26 mouse cellular contexts compared by ENCODE assay signal in the genomic region with DNA sequence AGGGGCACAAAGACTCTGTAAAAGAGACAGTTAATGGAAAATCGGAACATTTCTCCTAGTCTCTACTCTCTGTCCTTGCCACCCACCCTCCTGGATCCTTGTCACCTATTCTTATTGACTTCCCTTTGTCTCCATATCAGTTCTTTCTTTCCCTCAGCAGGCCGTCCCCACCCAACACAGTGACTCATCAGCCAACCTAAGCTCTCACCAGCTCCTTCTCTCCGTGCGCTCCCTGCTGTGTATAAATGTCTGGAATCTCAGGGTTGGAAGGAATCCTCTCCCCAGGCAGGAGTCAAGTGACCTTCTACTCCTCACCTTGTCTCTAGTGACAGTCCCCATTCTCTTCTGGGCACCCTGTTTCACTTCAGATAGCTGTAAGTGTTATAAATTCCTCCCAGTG. TPM values are rescaled to one million over a fixed set of nuclear protein-coding genes. Genes with fewer than 3 reads are reported as not detected.
DNase-seq lines count a peak whose midpoint lies in the region; ATAC-seq and TF ChIP-seq lines count a peak whose summit lies in the region.
"Had no signal": no experiment of that assay in that cellular context is flagged by ENCODE, and none has a peak within 500 bp of the region (broad histone marks: within the 10 kb centered on the region; RNA-seq: fewer than 3 reads in every experiment).

No protein-coding gene starts in this region.

- H3K4me2 ChIP-seq in heart, embryonic 13.5 days = no peak overlapping the region
- H3K4me2 ChIP-seq: embryonic facial prominence, embryonic 15.5 days; limb, embryonic 15.5 days had no signal

- no peak for TF ChIP-seq CTCF in heart, adult 2 months (IDR thresholded peaks at IDR 0.05)
- no peak for TF ChIP-seq CTCF in ES-Bruce4 (IDR thresholded peaks at IDR 0.05; ENCODE audit: low read depth, low read length)
- TF ChIP-seq CTCF in MEL (IDR thresholded peaks at IDR 0.05 in 2 of 3, conservative IDR thresholded peaks at IDR 0.05 in 1 of 3; ENCODE audit: control insufficient read depth in 1 of 3, insufficient read depth in 1 of 3, low read depth in 2 of 3, low read length in 3 of 3, poor library complexity in 1 of 3, severe bottlenecking in 1 of 3) = no peak
- TF ChIP-seq CTCF in cerebellum, adult 2 months (IDR thresholded peaks at IDR 0.05; ENCODE audit: borderline replicate concordance, insufficient read depth, low read depth, low read length) = no peak

- no peak for DNase-seq in heart, adult 2 months
- DNase-seq in MEL (ENCODE audit: low read depth, low spot score) = peak; percentile 49
- peak; percentile 35 for DNase-seq in brain, adult 2 months (ENCODE audit: low read depth, low spot score)
- no peak for DNase-seq in cerebellum, adult 2 months
- DNase-seq in thymus, postnatal 25 days = no peak
- DNase-seq: adrenal gland, postnatal 10 days; cerebellum, adult 9-10 months; gastrocnemius, postnatal 25 days; kidney, adult 2 months; left cerebral cortex, postnatal 4 days; lung, postnatal 4 days; thymus, postnatal 14 days had no signal

- H3K9ac ChIP-seq in heart, embryonic 13.5 days = no peak overlapping the region
- no peak overlapping the region for H3K9ac ChIP-seq in heart, adult 2 months (ENCODE audit: low read depth, low read length)
- H3K9ac ChIP-seq in ES-Bruce4 (ENCODE audit: low read depth, poor library complexity, severe bottlenecking) (no peak overlapping the region), MEL (ENCODE audit: control insufficient read depth, low read depth, low read length, poor library complexity, severe bottlenecking) (no peak overlapping the region)
- H3K9ac ChIP-seq: embryonic facial prominence, embryonic 15.5 days; limb, embryonic 15.5 days; liver, embryonic 14.5 days had no signal

- ATAC-seq in heart, embryonic 13.5 days (ENCODE audit: extremely low read depth, insufficient number of reproducible peaks, low FRiP score, low TSS enrichment) = no peak
- ATAC-seq: activated CD4-positive, CD25-positive, alpha-beta regulatory T cell, adult 4 months; forebrain, embryonic 14.5 days; hindbrain, postnatal 0 days had no signal

- H3K9me3 ChIP-seq in heart, embryonic 13.5 days = no peaks in the 10 kb centered on the region
- no peaks in the 10 kb centered on the region for H3K9me3 ChIP-seq in ES-Bruce4 (replicated peaks; ENCODE audit: control insufficient read depth, insufficient read depth, low read length, poor library complexity, severe bottlenecking)
- no peaks in the 10 kb centered on the region for H3K9me3 ChIP-seq in MEL (replicated peaks; ENCODE audit: insufficient read depth, low read length)
- H3K9me3 ChIP-seq: embryonic facial prominence, embryonic 15.5 days; heart, embryonic 10.5 days; hindbrain, embryonic 10.5 days; limb, embryonic 15.5 days had no signal

- 0 out of 2 replicates have a peak overlapping the region, but pooled peaks have one; percentile 36 for H3K27ac ChIP-seq in heart, embryonic 13.5 days (replicated peaks)
- no peak overlapping the region for H3K27ac ChIP-seq in heart, adult 2 months
- peak overlapping the region; percentile 83; the same call in 1 of the 2 replicates for H3K27ac ChIP-seq in ES-Bruce4 (ENCODE audit: insufficient read depth, low read length)
- H3K27ac ChIP-seq in MEL (ENCODE audit: control insufficient read depth, low read depth, low read length) = no peak overlapping the region
- no peak overlapping the region for H3K27ac ChIP-seq in cerebellum, adult 2 months (ENCODE audit: insufficient read depth, low read length)
- H3K27ac ChIP-seq: embryonic facial prominence, embryonic 15.5 days; heart, embryonic 10.5 days; hindbrain, embryonic 10.5 days; hindbrain, postnatal 0 days; kidney, postnatal 0 days; left cerebral cortex, adult 2 months; limb, embryonic 15.5 days; liver, embryonic 14.5 days had no signal

- no peak for TF ChIP-seq POLR2A in heart, adult 2 months (IDR thresholded peaks at IDR 0.05; ENCODE audit: insufficient read depth, low read depth, low read length)
- TF ChIP-seq POLR2A in ES-Bruce4 (IDR thresholded peaks at IDR 0.05; ENCODE audit: insufficient read depth, low read length) (no peak), MEL (IDR thresholded peaks at IDR 0.05; ENCODE audit: control insufficient read depth in 1 of 2, insufficient read depth in 1 of 2, low read depth in 1 of 2, low read length in 2 of 2, poor library complexity in 1 of 2) (no peak)
- TF ChIP-seq POLR2A in cerebellum, adult 2 months (IDR thresholded peaks at IDR 0.05; ENCODE audit: borderline replicate concordance, insufficient read depth, low read length) = no peak

- H3K79me2 ChIP-seq in heart, adult 2 months (replicated peaks; ENCODE audit: control insufficient read depth, insufficient read depth, low read length) = no peaks in the 10 kb centered on the region
- H3K79me2 ChIP-seq in MEL (ENCODE audit: control insufficient read depth, insufficient read depth, low read length, poor library complexity) = no peaks in the 10 kb centered on the region

- no peak for TF ChIP-seq RAD21 in MEL (IDR thresholded peaks at IDR 0.05; ENCODE audit: low read depth, low read length)

- no peaks in the 10 kb centered on the region for H3K36me3 ChIP-seq in heart, embryonic 13.5 days
- H3K36me3 ChIP-seq in heart, adult 2 months (ENCODE audit: control insufficient read depth, insufficient read depth, low read length) = no peaks in the 10 kb centered on the region
- H3K36me3 ChIP-seq in ES-Bruce4 (ENCODE audit: control insufficient read depth, insufficient read depth, low read length, poor library complexity, severe bottlenecking) (no peaks in the 10 kb centered on the region), MEL (ENCODE audit: control insufficient read depth in 1 of 2, insufficient read depth in 2 of 2, low read length in 2 of 2) (peaks cover 0 to 8% of the 10 kb centered on the region in 2 experiments; a peak in 2 of 4 replicates)
- H3K36me3 ChIP-seq: embryonic facial prominence, embryonic 15.5 days; heart, embryonic 10.5 days; hindbrain, embryonic 10.5 days; limb, embryonic 15.5 days had no signal

- 58% methylated on average over 4 of the region's 4 CpGs for WGBS in heart, embryonic 13.5 days
- 74% methylated on average over 4 of the region's 4 CpGs for WGBS in heart, adult 2 months
- 76% methylated on average over 4 of the region's 4 CpGs for WGBS in cerebellum, adult 2 months

- no peak for TF ChIP-seq EP300 in heart, adult 2 months (IDR thresholded peaks at IDR 0.05; ENCODE audit: insufficient read depth, low read depth, low read length)
- peak; percentile 88 for TF ChIP-seq EP300 in ES-Bruce4 (IDR thresholded peaks at IDR 0.05; ENCODE audit: insufficient read depth, low read depth, low read length)
- TF ChIP-seq EP300 in MEL (IDR thresholded peaks at IDR 0.05; ENCODE audit: low read depth in 1 of 2, low read length in 2 of 2) = no peak

- H3K27me3 ChIP-seq in heart, embryonic 13.5 days (replicated peaks) = peaks cover 38% of the 10 kb centered on the region
- no peaks in the 10 kb centered on the region for H3K27me3 ChIP-seq in heart, adult 2 months (ENCODE audit: control insufficient read depth, insufficient read depth, low read length)
- H3K27me3 ChIP-seq in ES-Bruce4 (ENCODE audit: control insufficient read depth, insufficient read depth, low read length, poor library complexity, severe bottlenecking) (no peaks in the 10 kb centered on the region), MEL (ENCODE audit: control insufficient read depth in 1 of 2, insufficient read depth in 2 of 2, low read length in 2 of 2) (no peaks in the 10 kb centered on the region)
- no peaks in the 10 kb centered on the region for H3K27me3 ChIP-seq in cerebellum, adult 2 months (ENCODE audit: control insufficient read depth, insufficient read depth, low read length)

- no peak overlapping the region for H3K4me3 ChIP-seq in heart, embryonic 13.5 days
- no peak overlapping the region for H3K4me3 ChIP-seq in heart, adult 2 months
- H3K4me3 ChIP-seq in ES-Bruce4 (ENCODE audit: low read depth, low read length) (no peak overlapping the region), MEL (ENCODE audit: control insufficient read depth in 1 of 2, insufficient read depth in 1 of 2, low read depth in 2 of 2, low read length in 2 of 2) (no peak overlapping the region)
- H3K4me3 ChIP-seq in cerebellum, adult 2 months (replicated peaks; ENCODE audit: insufficient read depth, low read depth, low read length) = no peak overlapping the region
- H3K4me3 ChIP-seq: embryonic facial prominence, embryonic 15.5 days; heart, embryonic 10.5 days; hindbrain, embryonic 10.5 days; left cerebral cortex, adult 2 months; limb, embryonic 15.5 days had no signal

- intact Hi-C loops in heart, adult 2 months (cut with DNase I) = no loop called here

- peaks cover 21% of the 10 kb centered on the region for H3K4me1 ChIP-seq in heart, embryonic 13.5 days
- H3K4me1 ChIP-seq in heart, adult 2 months (ENCODE audit: control insufficient read depth, insufficient read depth, low read length) = peaks cover 2% of the 10 kb centered on the region
- peaks cover 7% of the 10 kb centered on the region for H3K4me1 ChIP-seq in ES-Bruce4 (ENCODE audit: control insufficient read depth, insufficient read depth, low read length)
- peaks cover 0 to 4% of the 10 kb centered on the region in 2 experiments; a peak in 2 of 4 replicates for H3K4me1 ChIP-seq in MEL (ENCODE audit: control insufficient read depth in 1 of 2, insufficient read depth in 2 of 2, low read length in 2 of 2)
- H3K4me1 ChIP-seq in cerebellum, adult 2 months (ENCODE audit: control insufficient read depth, insufficient read depth, low read length) = peaks cover 6% of the 10 kb centered on the region
- H3K4me1 ChIP-seq: embryonic facial prominence, embryonic 15.5 days; limb, embryonic 15.5 days had no signal

TF ChIP-seq in MEL, 35 proteins besides CTCF, POLR2A, EP300 and RAD21 (continues in another document):
- TF ChIP-seq E2F4 (IDR thresholded peaks at IDR 0.05; ENCODE audit: borderline replicate concordance, low read depth, low read length) = no peak
- TF ChIP-seq NRF1 (IDR thresholded peaks at IDR 0.05; ENCODE audit: insufficient read depth, low read depth, low read length, poor library complexity, severe bottlenecking) = no peak
- TF ChIP-seq UBTF (IDR thresholded peaks at IDR 0.05; ENCODE audit: borderline replicate concordance, insufficient read depth, low read depth, low read length) = no peak
- no peak for TF ChIP-seq ZNF384 (IDR thresholded peaks at IDR 0.05; ENCODE audit: low read depth, low read length)
- TF ChIP-seq CHD1 (IDR thresholded peaks at IDR 0.05; ENCODE audit: low read depth, low read length) = no peak
- no peak for TF ChIP-seq MXI1 (IDR thresholded peaks at IDR 0.05; ENCODE audit: low read depth, low read length)
- no peak for TF ChIP-seq MAZ (IDR thresholded peaks at IDR 0.05; ENCODE audit: low read depth, low read length)

RNA-seq across cellular contexts. Expression of a gene that starts 52.9 kb away (rescaled TPM):
- polyA plus RNA-seq in heart, embryonic 13.5 days (2015; fragmentation: Nextera tagmentation; extraction: Ambion mirVana) = 644 and 701 TPM in 2 replicates
- total RNA-seq in heart, adult 2 months (2021) = 1 to 10 TPM in 1 of 2 experiments, under 1 TPM in 1; 0.93 to 1.0 TPM
- polyA plus RNA-seq in heart, adult 2 months (2012; rRNA removed) = 3.5 and 5.2 TPM in 2 replicates
- polyA plus RNA-seq in ES-Bruce4 (2011; ENCODE audit: insufficient read depth, insufficient read length, low read depth, missing spikeins) (9.5 and 10.7 TPM in 2 replicates), MEL (2012; ENCODE audit: insufficient read depth in 1 of 2, insufficient read length in 2 of 2, low read depth in 1 of 2, low replicate concordance in 2 of 2, missing spikeins in 1 of 2) (not detected)
- total RNA-seq in MEL (2012; rRNA removed) = not detected in 2 replicates
- polyA plus RNA-seq in cerebellum, adult 2 months (2012; rRNA removed) = 11.4 and 13.2 TPM in 2 replicates
- total RNA-seq: common myeloid progenitor, adult 5-6 weeks; megakaryocyte-erythroid progenitor cell, adult 5-6 weeks had no signal

Comparison
In these comparisons a context has a peak if more than half of its experiments do, and no peak if none do; other contexts are left out.
1. H3K27ac ChIP-seq: peak in heart, embryonic 13.5 days (single experiment) and ES-Bruce4 (single experiment); none in heart, adult 2 months (single experiment), MEL (single experiment) and cerebellum, adult 2 months (single experiment).
2. RNA of a gene that starts 52.9 kb away (polyA plus RNA-seq): 644 to 701 TPM in heart, embryonic 13.5 days; 11.4 to 13.2 TPM in cerebellum, adult 2 months, 9.5 to 10.7 TPM in ES-Bruce4, 3.5 to 5.2 TPM in heart, adult 2 months and not detected in MEL; every median in the first group is over 10 times any median in the second.
3. DNase-seq: peak in MEL (single experiment) and brain, adult 2 months (single experiment); none in heart, adult 2 months (0 of 2), cerebellum, adult 2 months (0 of 2) and thymus, postnatal 25 days (single experiment).